Mouse (Mus musculus): Measurements from ENCODE around the gene Olfr1386.
"Not testable (repeated sequence)": the region's sequence is repeated elsewhere in the genome, so short reads cannot be mapped to it uniquely, and the experiment has no call there.

Olfr1386 gene

GRCm38 (mm10) chr11:49464746-49465145, at the start of gene Olfr1386:
Gene Olfr1386 (plus strand): TSS chr11:49465046.
- not testable (repeated sequence) for DNase-seq

- no peak for DNase-seq
These were observed 42.1 kb upstream of the Olfr1386 start, which contains the start of gene Olfr1389 for GRCm38 (mm10) chr11:49422767-49423166. Gene Olfr1389 (plus strand): TSS chr11:49423067.

GRCm38 (mm10) chr11:49425257-49425927, 39.5 kb upstream of the Olfr1386 start:
- DNase-seq, result no peak

GRCm38 (mm10) chr11:49429641-49430040, 35.2 kb upstream of the Olfr1386 start:
- no peak for DNase-seq

GRCm38 (mm10) chr11:49436411-49436810, 28.4 kb upstream of the Olfr1386 start, which contains the start of gene Olfr1388:
Gene Olfr1388 (plus strand): TSS chr11:49436624.
- DNase-seq, result no peak

GRCm38 (mm10) chr11:49455043-49455442, 9.8 kb upstream of the Olfr1386 start, which contains the start of gene Olfr1387:
Gene Olfr1387 (plus strand): TSS chr11:49455343.
- DNase-seq, result no peak

GRCm38 (mm10) chr11:49485973-49486372, 21.1 kb downstream of the Olfr1386 start:
- no peak for DNase-seq

GRCm38 (mm10) chr11:49488770-49489169, 23.9 kb downstream of the Olfr1386 start, which contains the start of gene Olfr1385:
Gene Olfr1385 (plus strand): TSS chr11:49489070.
- not testable (repeated sequence) for DNase-seq

GRCm38 (mm10) chr11:49518086-49518485, 53.2 kb downstream of the Olfr1386 start:
- no peak for DNase-seq

- DNase-seq, result no peak
These were observed 54.5 kb downstream of the Olfr1386 start, which contains the start of gene Olfr1383 for GRCm38 (mm10) chr11:49519348-49519747. Gene Olfr1383 (plus strand): TSS chr11:49519648.
